Mouse (Mus musculus) T-cell, adult 2 months (primary cell): Measurements from ENCODE around the gene Midn.
A peak's percentile ranks its signal among the peaks of the same experiment; 100 is the strongest.

Experiments
- DNase-seq: peaks from one replicate; pipeline ENCODE4 v3.0.0; 2022; ENCODE audit warnings: low spot score

The Midn gene

GRCm38 (mm10) chr10:80129846-80130245 lies 18.2 kb upstream of the Midn start:
- no peak for DNase-seq

GRCm38 (mm10) chr10:80130403-80131031 lies 17.6 kb upstream of the Midn start:
- no peak for DNase-seq

- no peak for DNase-seq
These were observed 16.6 kb upstream of the Midn start for GRCm38 (mm10) chr10:80131316-80131951.

GRCm38 (mm10) chr10:80131952-80132350 lies 16.1 kb upstream of the Midn start:
- no peak for DNase-seq

- DNase-seq: no peak
These were observed 14.7 kb upstream of the Midn start for GRCm38 (mm10) chr10:80133226-80133849.

- DNase-seq: no peak
These were observed 13.7 kb upstream of the Midn start for GRCm38 (mm10) chr10:80134421-80134820.

- DNase-seq: no peak
These were observed 12.9 kb upstream of the Midn start for GRCm38 (mm10) chr10:80135161-80135560.

- no peak for DNase-seq
These were observed 12.4 kb upstream of the Midn start for GRCm38 (mm10) chr10:80135641-80136040.

GRCm38 (mm10) chr10:80136179-80136951 lies 11.7 kb upstream of the Midn start:
- no peak for DNase-seq

- DNase-seq: peak; percentile 73
These were observed 11.0 kb upstream of the Midn start for GRCm38 (mm10) chr10:80136952-80137625.

- DNase-seq: no peak
These were observed 10.2 kb upstream of the Midn start for GRCm38 (mm10) chr10:80137626-80138552.

GRCm38 (mm10) chr10:80138553-80139438 lies 9.3 kb upstream of the Midn start, which contains the start of gene Atp5d:
Gene Atp5d (plus strand): TSS chr10:80138632.
- DNase-seq: peak; percentile 45

GRCm38 (mm10) chr10:80139439-80139775 lies 8.7 kb upstream of the Midn start:
- DNase-seq: no peak

- no peak for DNase-seq
These were observed 8.0 kb upstream of the Midn start for GRCm38 (mm10) chr10:80139975-80140665.

- no peak for DNase-seq
These were observed 7.4 kb upstream of the Midn start, which contains the start of gene Cbarp for GRCm38 (mm10) chr10:80140666-80141035. Gene Cbarp (minus strand): TSS chr10:80140835.

- peak; percentile 100 for DNase-seq
These were observed 6.8 kb upstream of the Midn start for GRCm38 (mm10) chr10:80141243-80141642.

GRCm38 (mm10) chr10:80141786-80142529 lies 6.1 kb upstream of the Midn start:
- peak; percentile 92 for DNase-seq

- no peak for DNase-seq
These were observed 5.5 kb upstream of the Midn start for GRCm38 (mm10) chr10:80142530-80142925.

- peak; percentile 1 for DNase-seq
These were observed 4.4 kb upstream of the Midn start for GRCm38 (mm10) chr10:80143664-80144063.
